8 mouse cellular contexts compared by ENCODE assay signal in genomic region chr11:120098588-120099511, GRCm38 (mm10). TPM values are rescaled to one million over a fixed set of nuclear protein-coding genes. Genes with fewer than 3 reads are reported as not detected.
A peak's percentile ranks its signal among the peaks of the same experiment; 100 is the strongest.
DNase-seq lines count a peak whose midpoint lies in the region; ATAC-seq lines count a peak whose summit lies in the region.

TSS of gene Tepsin (minus strand) at chr11:120098731.
TSS of gene Ndufaf8 (plus strand) at chr11:120098928.

- H3K27ac ChIP-seq in brown adipose tissue, adult 24 weeks (replicated peaks; ENCODE audit: low read depth, low read length) = peak within 1 kb of the TSS; percentile 73
- H3K27ac ChIP-seq in heart, embryonic 13.5 days (replicated peaks) = peak within 1 kb of the TSS; percentile 96
- H3K27ac ChIP-seq in liver, embryonic 12.5 days = peak within 1 kb of the TSS; percentile 91
- H3K27ac ChIP-seq in stomach, embryonic 15.5 days = peak within 1 kb of the TSS; percentile 96

- H3K4me2 ChIP-seq in heart, embryonic 13.5 days = peak within 1 kb of the TSS; percentile 88
- H3K4me2 ChIP-seq in liver, embryonic 12.5 days = peak within 1 kb of the TSS; percentile 96
- H3K4me2 ChIP-seq in stomach, embryonic 15.5 days = peak within 1 kb of the TSS; percentile 89

- peak; percentile 98 for DNase-seq in CD4-positive, CD25-positive, alpha-beta regulatory T cell, adult 2 months (ENCODE audit: low read depth, low spot score)
- DNase-seq in fat pad, adult 2 months (ENCODE audit: extremely low read depth, low read depth, low spot score) = peak; percentile 82
- DNase-seq in kidney, postnatal 10 days = peak; percentile 96
- DNase-seq in natural killer cell, adult 2 months (ENCODE audit: low spot score in 2 of 2) = peak; percentile 100

- no peaks in the 10 kb centered on the region for H3K9me3 ChIP-seq in heart, embryonic 13.5 days
- no peaks in the 10 kb centered on the region for H3K9me3 ChIP-seq in liver, embryonic 12.5 days (replicated peaks)
- no peaks in the 10 kb centered on the region for H3K9me3 ChIP-seq in stomach, embryonic 15.5 days

- peak within 1 kb of the TSS; percentile 78 for H3K4me3 ChIP-seq in brown adipose tissue, adult 24 weeks (ENCODE audit: insufficient read depth, low read depth, low read length)
- H3K4me3 ChIP-seq in heart, embryonic 13.5 days = peak within 1 kb of the TSS; percentile 96
- H3K4me3 ChIP-seq in liver, embryonic 12.5 days = peak within 1 kb of the TSS; percentile 78
- H3K4me3 ChIP-seq in stomach, embryonic 15.5 days (replicated peaks) = peak within 1 kb of the TSS; percentile 84

- peaks cover 44% of the 10 kb centered on the region for H3K36me3 ChIP-seq in heart, embryonic 13.5 days
- peaks cover 39% of the 10 kb centered on the region for H3K36me3 ChIP-seq in liver, embryonic 12.5 days
- peaks cover 16% of the 10 kb centered on the region for H3K36me3 ChIP-seq in stomach, embryonic 15.5 days

- WGBS in heart, embryonic 13.5 days = under 1% methylated on average over 77 of the region's 77 CpGs
- WGBS in liver, embryonic 12.5 days (ENCODE audit: insufficient replicate concordance) = under 1% methylated on average over 77 of the region's 77 CpGs
- under 1% methylated on average over 77 of the region's 77 CpGs for WGBS in stomach, embryonic 15.5 days

- peak; percentile 96 for ATAC-seq in heart, embryonic 13.5 days (ENCODE audit: extremely low read depth, insufficient number of reproducible peaks, low FRiP score, low TSS enrichment)
- peak; percentile 96 for ATAC-seq in liver, embryonic 12.5 days
- ATAC-seq in stomach, embryonic 15.5 days (ENCODE audit: insufficient read depth, low FRiP score, low read depth) = peak; percentile 98

- no peaks in the 10 kb centered on the region for H3K27me3 ChIP-seq in heart, embryonic 13.5 days (replicated peaks)
- no peaks in the 10 kb centered on the region for H3K27me3 ChIP-seq in liver, embryonic 12.5 days (replicated peaks)
- no peaks in the 10 kb centered on the region for H3K27me3 ChIP-seq in stomach, embryonic 15.5 days (replicated peaks)

- peaks cover 3% of the 10 kb centered on the region; the same call in 1 of the 2 replicates for H3K4me1 ChIP-seq in brown adipose tissue, adult 24 weeks (ENCODE audit: control insufficient read depth, insufficient read depth, insufficient read length, low read length)
- H3K4me1 ChIP-seq in heart, embryonic 13.5 days = peaks cover 28% of the 10 kb centered on the region
- peaks cover 35% of the 10 kb centered on the region for H3K4me1 ChIP-seq in liver, embryonic 12.5 days
- H3K4me1 ChIP-seq in stomach, embryonic 15.5 days = peaks cover 18% of the 10 kb centered on the region

- H3K9ac ChIP-seq in heart, embryonic 13.5 days = peak within 1 kb of the TSS; percentile 92
- H3K9ac ChIP-seq in liver, embryonic 12.5 days = peak within 1 kb of the TSS; percentile 83
- H3K9ac ChIP-seq in stomach, embryonic 15.5 days = peak within 1 kb of the TSS; percentile 86

RNA-seq across cellular contexts. Expression of gene Tepsin, which starts in this region (rescaled TPM):
- 3.7 and 4.8 TPM in 2 replicates for polyA plus RNA-seq in brown adipose tissue, adult 24 weeks (2012; ENCODE audit: insufficient read depth, insufficient read length, missing spikeins)
- 13.0 and 13.5 TPM in 2 replicates for polyA plus RNA-seq in heart, embryonic 13.5 days (2015; fragmentation: Nextera tagmentation; extraction: Ambion mirVana)
- 9.3 and 11.3 TPM in 2 replicates for polyA plus RNA-seq in liver, embryonic 12.5 days (2016; fragmentation: Nextera tagmentation; extraction: Ambion mirVana)
- 17.7 and 19.0 TPM in 2 replicates for polyA plus RNA-seq in stomach, embryonic 15.5 days (2015; fragmentation: Nextera tagmentation; extraction: Ambion mirVana)

RNA-seq across cellular contexts. Expression of gene Ndufaf8, which starts in this region (rescaled TPM):
- 84.1 and 118 TPM in 2 replicates for polyA plus RNA-seq in brown adipose tissue, adult 24 weeks (2012; ENCODE audit: insufficient read depth, insufficient read length, missing spikeins)
- 81.1 and 95.7 TPM in 2 replicates for polyA plus RNA-seq in heart, embryonic 13.5 days (2015; fragmentation: Nextera tagmentation; extraction: Ambion mirVana)
- polyA plus RNA-seq in liver, embryonic 12.5 days (2016; fragmentation: Nextera tagmentation; extraction: Ambion mirVana) = 64.4 and 68.1 TPM in 2 replicates
- polyA plus RNA-seq in stomach, embryonic 15.5 days (2015; fragmentation: Nextera tagmentation; extraction: Ambion mirVana) = 81.5 and 83.1 TPM in 2 replicates

Comparison
In these comparisons a context has a peak if more than half of its experiments do, and no peak if none do; other contexts are left out.
1. Peak in every context shown above with its lines: DNase-seq, ATAC-seq, H3K4me3 ChIP-seq and H3K27ac ChIP-seq.